Mouse (Mus musculus) embryonic facial prominence, embryonic 14.5 days (tissue): ENCODE measurements around the gene Ucn. TPM values are rescaled to one million over a fixed set of nuclear protein-coding genes. Genes with fewer than 3 reads are reported as not detected.

Source experiments
- ATAC-seq: fragments of 200-750 bp; cut with Nextera tagmentation; 2 replicates; pipeline ENCODE4 v1.8.0; 2017; ENCODE audit warnings: low read depth, moderate number of reproducible peaks, moderate TSS enrichment
- DNase-seq: peaks from one replicate; pipeline ENCODE4 v3.0.0-alpha.2; 2015; ENCODE audit warnings: low spot score
- H3K27ac ChIP-seq: fragments of 300-500 bp; sonication (generic); replicated peaks from 2 replicates; pipeline ENCODE4 v1.5.1; 2014; ENCODE audit warnings: low read depth, mild to moderate bottlenecking, low read length, moderate library complexity
- H3K27me3 ChIP-seq: fragments of 300-500 bp; sonication (generic); replicated peaks from 2 replicates; pipeline ENCODE4 v1.6.1; 2014; ENCODE audit warnings: low read length; ENCODE audit not compliant: control insufficient read depth, insufficient read depth
- H3K36me3 ChIP-seq: fragments of 300-500 bp; sonication (generic); 2 replicates; pipeline ENCODE4 v1.6.1; 2014; ENCODE audit warnings: low read length, mixed read lengths; ENCODE audit not compliant: control insufficient read depth, insufficient read depth
- H3K4me1 ChIP-seq: fragments of 300-500 bp; sonication (generic); 2 replicates; pipeline ENCODE4 v1.6.1; 2014; ENCODE audit warnings: antibody characterized with exemption, low read length; ENCODE audit not compliant: control insufficient read depth, insufficient read depth
- H3K4me2 ChIP-seq: fragments of 300-500 bp; sonication (generic); 2 replicates; pipeline ENCODE4 v1.6.1; 2014; ENCODE audit warnings: low read depth, mild to moderate bottlenecking, low read length, moderate library complexity, mixed read lengths
- H3K4me3 ChIP-seq: fragments of 300-500 bp; sonication (generic); 2 replicates; pipeline ENCODE4 v1.5.1; 2014; ENCODE audit warnings: low read depth, mild to moderate bottlenecking, low read length
- H3K9ac ChIP-seq: fragments of 300-500 bp; sonication (generic); 2 replicates; pipeline ENCODE4 v1.6.1; 2014; ENCODE audit warnings: low read depth, mild to moderate bottlenecking, low read length, moderate library complexity, mixed read lengths
- H3K9me3 ChIP-seq: fragments of 300-500 bp; sonication (generic); 2 replicates; pipeline ENCODE4 v1.6.1; 2016; ENCODE audit warnings: low read length; ENCODE audit not compliant: control insufficient read depth
- WGBS: fragments of 180-500 bp; shearing (Covaris S2); extraction: QIAGEN DNeasy Blood & Tissue Kit; methylation state at CpG from one replicate; pipeline ENCODE4 v1.1.7; 2014; 5-methylcytosine and 5-hydroxymethylcytosine counted together
- polyA plus RNA-seq: library from polyadenylated mRNA; unstranded; fragments of >200 nt; fragmentation: Nextera tagmentation; extraction: Ambion mirVana; gene quantifications from 2 replicates; pipeline ENCODE4 v1.2.1, GENCODE M21; 2014

Ucn gene
- polyA plus RNA-seq, 1 experiment from 2014 or later, result 0.39 TPM

- DNase-seq (peak; percentile 30), ATAC-seq (peak; percentile 42; the same call in 1 of the 2 replicates)
- under 1% methylated on average over 56 of the region's 59 CpGs for WGBS
- Histone ChIP-seq H3K36me3 (no peaks in the 10 kb centered on the region), H3K4me1 (peaks cover 18% of the 10 kb centered on the region), H3K4me3 (peak overlapping the region; percentile 28), H3K27me3 (peaks cover 87% of the 10 kb centered on the region), H3K9ac (no peak overlapping the region), H3K27ac (no peak overlapping the region), H3K9me3 (no peaks in the 10 kb centered on the region), H3K4me2 (peak overlapping the region; percentile 64)
These were observed 43.6 kb downstream of the Ucn start for GRCm38 (mm10) chr5:31094799-31095691.

- no peaks in the 10 kb centered on the region for H3K9me3 ChIP-seq
- peaks cover 18% of the 10 kb centered on the region for H3K4me1 ChIP-seq
- H3K4me3 ChIP-seq, result peak overlapping the region; percentile 28
- ATAC-seq, result no peak
- WGBS, result 3% methylated on average over 29 of the region's 29 CpGs
- no peak overlapping the region for H3K9ac ChIP-seq
- no peak for DNase-seq
- H3K4me2 ChIP-seq, result peak overlapping the region; percentile 64
- no peaks in the 10 kb centered on the region for H3K36me3 ChIP-seq
- H3K27me3 ChIP-seq, result peaks cover 95% of the 10 kb centered on the region
- H3K27ac ChIP-seq, result no peak overlapping the region
These were observed 44.4 kb downstream of the Ucn start for GRCm38 (mm10) chr5:31094100-31094798.

- H3K27me3 ChIP-seq, result peaks cover 99% of the 10 kb centered on the region
- H3K36me3 ChIP-seq, result no peaks in the 10 kb centered on the region
- H3K4me2 ChIP-seq, result peak overlapping the region; percentile 64
- under 1% methylated on average over 35 of the region's 54 CpGs for WGBS
- peaks cover 18% of the 10 kb centered on the region for H3K4me1 ChIP-seq
- H3K4me3 ChIP-seq, result peak overlapping the region; percentile 46
- peak overlapping the region; percentile 51 for H3K9ac ChIP-seq
- peak; percentile 50 for DNase-seq
- H3K9me3 ChIP-seq, result no peaks in the 10 kb centered on the region
- peak; percentile 60 for ATAC-seq
- H3K27ac ChIP-seq, result no peak overlapping the region
These were observed 45.2 kb downstream of the Ucn start for GRCm38 (mm10) chr5:31093151-31094041.

- ATAC-seq (no peak), DNase-seq (no peak)
- peak overlapping the region; percentile 46 for H3K4me3 ChIP-seq
- no peaks in the 10 kb centered on the region for H3K36me3 ChIP-seq
- H3K4me2 ChIP-seq, result peak overlapping the region; percentile 64
- WGBS, result 8% methylated on average over 13 of the region's 53 CpGs
- peaks cover 18% of the 10 kb centered on the region for H3K4me1 ChIP-seq
- H3K9ac ChIP-seq, result peak overlapping the region; percentile 51
- H3K9me3 ChIP-seq, result no peaks in the 10 kb centered on the region
- peaks cover 94% of the 10 kb centered on the region for H3K27me3 ChIP-seq
- H3K27ac ChIP-seq, result no peak overlapping the region
These were observed 46.2 kb downstream of the Ucn start for GRCm38 (mm10) chr5:31092231-31092975.

Other genes with a start within 250 kb of the Ucn start
- 507 and 572 TPM in 2 replicates for gene Ost4, start 231.0 kb downstream of the Ucn start, polyA plus RNA-seq
- 200 and 225 TPM in 2 replicates for gene Emilin1, start 225.4 kb downstream of the Ucn start, polyA plus RNA-seq
- 22.1 and 24.7 TPM in 2 replicates for gene Khk, start 217.4 kb downstream of the Ucn start, polyA plus RNA-seq
- 30.9 and 51.1 TPM in 2 replicates for gene Cgref1, start 193.2 kb downstream of the Ucn start, polyA plus RNA-seq
- 85.3 and 91.2 TPM in 2 replicates for gene Preb, start 178.5 kb downstream of the Ucn start, polyA plus RNA-seq
- gene Tcf23, start 170.2 kb downstream of the Ucn start, polyA plus RNA-seq, result 0.19 TPM in 1 of 2 replicates, not detected in the other
- gene Atraid, start 90.5 kb downstream of the Ucn start, polyA plus RNA-seq, result 189 and 195 TPM in 2 replicates
- 14.9 and 17.6 TPM in 2 replicates for gene Slc5a6, start 89.9 kb downstream of the Ucn start, polyA plus RNA-seq
- gene Cad, start 84.0 kb downstream of the Ucn start, polyA plus RNA-seq, result 29.1 and 30.2 TPM in 2 replicates
- not detected in 2 replicates for gene Dnajc5g, start 32.5 kb downstream of the Ucn start, polyA plus RNA-seq
- 0.84 and 0.93 TPM in 2 replicates for gene Slc30a3, start 30.6 kb downstream of the Ucn start, polyA plus RNA-seq
- 11.6 and 16.3 TPM in 2 replicates for gene Trim54, start 22.1 kb downstream of the Ucn start, polyA plus RNA-seq
- 47.7 and 54.6 TPM in 2 replicates for gene Mpv17, start 15.4 kb upstream of the Ucn start, polyA plus RNA-seq
- 0.54 and 0.68 TPM in 2 replicates for gene Gm29609, start 41.1 kb upstream of the Ucn start, polyA plus RNA-seq
- 47.5 and 59.9 TPM in 2 replicates for gene Gtf3c2, start 41.3 kb upstream of the Ucn start, polyA plus RNA-seq
- 124 and 141 TPM in 2 replicates for gene Snx17, start 54.4 kb upstream of the Ucn start, polyA plus RNA-seq
- gene Eif2b4, start 54.6 kb upstream of the Ucn start, polyA plus RNA-seq, result 55.5 and 58.0 TPM in 2 replicates
- 5.4 and 5.8 TPM in 2 replicates for gene Zfp513, start 63.5 kb upstream of the Ucn start, polyA plus RNA-seq
- 102 and 107 TPM in 2 replicates for gene Ppm1g, start 81.9 kb upstream of the Ucn start, polyA plus RNA-seq
- 157 and 172 TPM in 2 replicates for gene Nrbp1, start 102.0 kb upstream of the Ucn start, polyA plus RNA-seq
- 0.68 and 0.83 TPM in 2 replicates for gene Gm9970, start 102.4 kb upstream of the Ucn start, polyA plus RNA-seq
- 14.8 and 15.2 TPM in 2 replicates for gene Krtcap3, start 112.9 kb upstream of the Ucn start, polyA plus RNA-seq
- gene Ift172, start 152.3 kb upstream of the Ucn start, polyA plus RNA-seq, result 36.7 and 38.4 TPM in 2 replicates
- 74.4 and 80.6 TPM in 2 replicates for gene Fndc4, start 157.3 kb upstream of the Ucn start, polyA plus RNA-seq
- gene Gckr, start 158.6 kb upstream of the Ucn start, polyA plus RNA-seq, result 0.17 and 0.31 TPM in 2 replicates